Mouse (Mus musculus): ENCODE results near the gene Hs6st3. TPM values are rescaled to one million over a fixed set of nuclear protein-coding genes. Genes with fewer than 3 reads are reported as not detected.

Gene Hs6st3
- polyA plus RNA-seq, 2 experiments, result 0.02 TPM; not detected in 1

DNA sequence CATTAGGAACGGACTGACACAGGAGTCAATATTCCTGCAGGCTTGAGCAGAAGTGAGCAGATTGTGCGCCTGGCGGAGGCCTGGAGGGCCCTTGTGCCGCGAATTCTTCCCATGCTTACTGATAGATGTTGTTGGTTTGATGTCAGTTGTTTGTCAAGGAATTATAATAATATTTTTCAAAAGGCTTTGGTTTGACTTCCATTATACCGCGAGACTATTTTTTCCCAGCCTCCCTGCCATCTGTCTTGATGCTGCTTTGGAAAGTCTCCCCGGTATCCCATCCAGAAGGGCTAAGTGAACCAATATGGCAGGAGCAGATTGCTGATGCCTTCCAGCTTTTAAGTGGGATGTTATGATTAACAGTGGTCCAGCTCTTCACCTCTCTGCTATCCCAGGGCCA, 651.3 kb downstream of the Hs6st3 start:
- Histone ChIP-seq H3K4me1 (replicated peaks; ENCODE audit: control insufficient read depth in 2 of 2, insufficient read depth in 2 of 2, low read length in 1 of 2) (no peaks in the 10 kb centered on the region), H3K27ac (no peak overlapping the region), H3K27me3 (ENCODE audit: control insufficient read depth, insufficient read depth, low read length) (no peaks in the 10 kb centered on the region), H3K9me3 (ENCODE audit: control insufficient read depth, low read length) (no peaks in the 10 kb centered on the region; the same call in 1 of the 2 replicates), H3K9ac (replicated peaks) (no peak overlapping the region), H3K36me3 (replicated peaks; ENCODE audit: control insufficient read depth, insufficient read depth, low read depth) (no peaks in the 10 kb centered on the region), H3K4me3 (ENCODE audit: insufficient read depth in 1 of 2, low read depth in 2 of 2, low read length in 2 of 2) (no peak overlapping the region), H3K4me2 (ENCODE audit: low read depth) (no peak overlapping the region)
- ATAC-seq (ENCODE audit: insufficient read depth), result no peak
- DNase-seq (ENCODE audit: low read depth in 3 of 3, low spot score in 3 of 3), result no peak
- 76% methylated on average over 8 of the region's 8 CpGs for WGBS (ENCODE audit: insufficient replicate concordance)
- TF ChIP-seq EP300 (IDR thresholded peaks at IDR 0.05; ENCODE audit: low read depth) (no peak), CTCF (IDR thresholded peaks at IDR 0.05; ENCODE audit: low read depth) (no peak)

DNA sequence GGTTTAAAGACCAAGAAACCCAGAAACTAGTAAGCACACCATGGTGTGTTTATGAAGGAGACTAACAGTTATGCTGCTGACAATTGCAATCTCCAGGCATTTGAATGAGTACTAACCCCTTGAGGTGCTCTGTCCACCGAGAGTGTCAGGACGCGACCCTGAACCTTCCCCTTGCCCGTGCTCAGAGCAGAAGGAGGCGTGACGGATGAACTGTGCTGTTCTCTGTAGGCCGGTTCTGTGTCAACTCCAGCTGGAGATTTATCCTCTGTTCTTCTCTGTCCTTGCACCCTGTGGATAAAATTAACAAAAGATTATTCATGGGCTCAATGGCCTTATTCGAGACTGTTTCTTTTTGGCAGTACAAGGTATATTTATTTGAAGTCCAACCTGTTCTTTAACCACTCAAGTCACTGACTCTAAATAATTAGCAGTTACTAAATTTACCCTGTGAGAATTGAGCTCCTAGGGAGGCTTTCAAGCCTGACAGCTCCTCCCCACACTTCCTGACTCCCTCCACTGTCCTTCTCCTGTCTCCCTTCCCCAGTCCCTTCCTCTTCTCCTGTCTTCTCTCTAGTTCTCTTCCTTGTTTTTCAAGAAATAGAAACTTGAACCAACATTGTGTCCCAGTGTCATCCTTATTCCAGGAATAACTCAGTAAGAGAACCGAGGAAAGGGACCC, 659.2 kb downstream of the Hs6st3 start:
- H3K4me2 ChIP-seq (ENCODE audit: low read depth), result no peak overlapping the region
- H3K4me3 ChIP-seq (ENCODE audit: insufficient read depth in 1 of 2, low read depth in 2 of 2, low read length in 2 of 2), result no peak overlapping the region
- TF ChIP-seq EP300 (IDR thresholded peaks at IDR 0.05; ENCODE audit: low read depth) (no peak), CTCF (IDR thresholded peaks at IDR 0.05; ENCODE audit: low read depth) (no peak)
- no peaks in the 10 kb centered on the region for H3K36me3 ChIP-seq (replicated peaks; ENCODE audit: control insufficient read depth, insufficient read depth, low read depth)
- ATAC-seq (ENCODE audit: insufficient read depth), result no peak
- H3K27ac ChIP-seq, result no peak overlapping the region
- H3K9me3 ChIP-seq (ENCODE audit: control insufficient read depth, low read length), result no peaks in the 10 kb centered on the region
- WGBS (ENCODE audit: insufficient replicate concordance), result 49% methylated on average over 9 of the region's 9 CpGs
- no peak overlapping the region for H3K9ac ChIP-seq (replicated peaks)
- no peak for DNase-seq (ENCODE audit: low read depth in 3 of 3, low spot score in 3 of 3)
- H3K27me3 ChIP-seq (ENCODE audit: control insufficient read depth, insufficient read depth, low read length), result no peaks in the 10 kb centered on the region
- no peaks in the 10 kb centered on the region for H3K4me1 ChIP-seq (replicated peaks; ENCODE audit: control insufficient read depth in 2 of 2, insufficient read depth in 2 of 2, low read length in 1 of 2)

DNA sequence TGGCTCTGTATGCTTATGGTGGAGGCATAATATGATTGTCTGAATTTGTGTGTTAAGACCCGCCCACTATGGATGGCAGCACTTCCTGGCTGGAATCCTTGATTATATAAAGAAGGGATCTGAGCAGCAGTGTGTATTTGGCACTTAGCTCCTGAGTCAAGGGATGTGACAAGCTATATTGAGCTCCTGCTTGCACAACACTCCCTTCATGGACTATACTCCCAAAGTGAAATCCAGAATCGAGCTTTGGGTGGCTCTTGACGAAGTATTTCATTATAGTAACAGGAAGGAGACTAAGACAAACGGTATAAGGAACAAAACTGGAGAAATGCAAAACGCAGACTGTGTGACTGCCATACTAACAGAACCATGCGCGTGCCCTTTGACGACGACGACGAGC, 660.4 kb downstream of the Hs6st3 start:
- no peak overlapping the region for H3K4me3 ChIP-seq (ENCODE audit: insufficient read depth in 1 of 2, low read depth in 2 of 2, low read length in 2 of 2)
- H3K9me3 ChIP-seq (ENCODE audit: control insufficient read depth, low read length), result no peaks in the 10 kb centered on the region
- H3K27ac ChIP-seq, result no peak overlapping the region
- 72% methylated on average over 11 of the region's 11 CpGs for WGBS (ENCODE audit: insufficient replicate concordance)
- H3K4me1 ChIP-seq (replicated peaks; ENCODE audit: control insufficient read depth in 2 of 2, insufficient read depth in 2 of 2, low read length in 1 of 2), result no peaks in the 10 kb centered on the region
- no peaks in the 10 kb centered on the region for H3K27me3 ChIP-seq (ENCODE audit: control insufficient read depth, insufficient read depth, low read length)
- TF ChIP-seq EP300 (IDR thresholded peaks at IDR 0.05; ENCODE audit: low read depth), result no peak
- TF ChIP-seq CTCF (IDR thresholded peaks at IDR 0.05; ENCODE audit: low read depth), result no peak
- no peak for DNase-seq (ENCODE audit: low read depth in 3 of 3, low spot score in 3 of 3)
- no peaks in the 10 kb centered on the region for H3K36me3 ChIP-seq (replicated peaks; ENCODE audit: control insufficient read depth, insufficient read depth, low read depth)
- H3K4me2 ChIP-seq (ENCODE audit: low read depth), result no peak overlapping the region
- no peak for ATAC-seq (ENCODE audit: insufficient read depth)
- H3K9ac ChIP-seq (replicated peaks), result no peak overlapping the region

DNA sequence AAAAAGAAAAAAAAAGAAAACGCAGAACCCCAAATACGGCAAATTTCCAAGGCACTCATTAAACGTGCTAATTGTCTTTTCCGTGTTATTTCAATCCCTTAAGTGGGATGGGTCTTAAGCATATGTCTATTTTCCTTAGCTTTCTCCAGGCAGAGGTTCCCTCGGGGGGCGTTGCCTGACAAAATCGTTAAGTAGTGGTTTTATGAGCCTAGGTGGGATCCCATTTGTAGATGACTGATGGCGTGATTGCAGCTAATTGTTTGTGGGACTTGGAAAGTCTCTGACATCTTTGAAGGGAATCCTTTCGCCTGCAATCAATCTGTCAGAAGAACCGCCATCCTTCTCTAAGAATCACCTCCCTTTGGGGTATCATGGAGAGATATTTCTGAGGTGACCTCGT, 662.7 kb downstream of the Hs6st3 start:
- TF ChIP-seq EP300 (IDR thresholded peaks at IDR 0.05; ENCODE audit: low read depth) (no peak), CTCF (IDR thresholded peaks at IDR 0.05; ENCODE audit: low read depth) (no peak)
- Histone ChIP-seq H3K4me1 (replicated peaks; ENCODE audit: control insufficient read depth in 2 of 2, insufficient read depth in 2 of 2, low read length in 1 of 2) (no peaks in the 10 kb centered on the region), H3K9ac (replicated peaks) (no peak overlapping the region), H3K27me3 (ENCODE audit: control insufficient read depth, insufficient read depth, low read length) (no peaks in the 10 kb centered on the region), H3K36me3 (replicated peaks; ENCODE audit: control insufficient read depth, insufficient read depth, low read depth) (no peaks in the 10 kb centered on the region), H3K9me3 (ENCODE audit: control insufficient read depth, low read length) (no peaks in the 10 kb centered on the region), H3K4me2 (ENCODE audit: low read depth) (no peak overlapping the region), H3K4me3 (ENCODE audit: insufficient read depth in 1 of 2, low read depth in 2 of 2, low read length in 2 of 2) (no peak overlapping the region), H3K27ac (no peak overlapping the region)
- WGBS (ENCODE audit: insufficient replicate concordance), result 65% methylated on average over 11 of the region's 11 CpGs
- ATAC-seq (ENCODE audit: insufficient read depth) (no peak), DNase-seq (ENCODE audit: low read depth in 3 of 3, low spot score in 3 of 3) (no peak)

DNA sequence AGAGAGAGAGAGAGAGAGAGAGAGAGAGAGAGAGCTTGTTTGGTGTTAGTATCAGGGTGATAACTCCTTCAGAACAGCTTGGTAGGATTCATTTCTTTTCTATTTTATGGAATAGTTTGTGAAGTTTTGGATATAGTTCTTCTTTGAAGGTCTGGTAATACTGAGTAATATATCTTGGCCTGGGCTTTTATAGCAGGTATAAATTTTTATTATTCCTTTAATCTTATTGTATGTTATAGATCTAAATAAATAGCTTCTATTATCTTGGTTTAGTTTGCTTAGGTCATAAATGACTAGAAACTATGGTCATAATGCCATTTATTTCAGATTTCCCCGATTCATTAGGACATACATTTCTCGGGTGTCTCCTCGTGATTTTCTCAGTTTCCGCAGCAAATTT, 675.8 kb downstream of the Hs6st3 start:
- no peaks in the 10 kb centered on the region for H3K4me1 ChIP-seq (replicated peaks; ENCODE audit: control insufficient read depth in 2 of 2, insufficient read depth in 2 of 2, low read length in 1 of 2)
- ATAC-seq (ENCODE audit: insufficient read depth), result no peak
- no peak overlapping the region for H3K9ac ChIP-seq (replicated peaks)
- H3K4me3 ChIP-seq (ENCODE audit: insufficient read depth in 1 of 2, low read depth in 2 of 2, low read length in 2 of 2), result no peak overlapping the region
- WGBS (ENCODE audit: insufficient replicate concordance), result 69% methylated on average over 4 of the region's 4 CpGs
- no peak overlapping the region for H3K4me2 ChIP-seq (ENCODE audit: low read depth)
- no peak overlapping the region for H3K27ac ChIP-seq
- no peaks in the 10 kb centered on the region for H3K27me3 ChIP-seq (ENCODE audit: control insufficient read depth, insufficient read depth, low read length)
- no peaks in the 10 kb centered on the region for H3K36me3 ChIP-seq (replicated peaks; ENCODE audit: control insufficient read depth, insufficient read depth, low read depth)
- H3K9me3 ChIP-seq (ENCODE audit: control insufficient read depth, low read length), result no peaks in the 10 kb centered on the region
- no peak for DNase-seq (ENCODE audit: low read depth in 3 of 3, low spot score in 3 of 3)
- TF ChIP-seq CTCF (IDR thresholded peaks at IDR 0.05; ENCODE audit: low read depth) (no peak), EP300 (IDR thresholded peaks at IDR 0.05; ENCODE audit: low read depth) (no peak)

Measured in liver, embryonic 14.5 days (tissue).